Mouse (Mus musculus) left cerebral cortex, adult 2 months (tissue): ENCODE measurements at regions not wholly inside any gene's neighbourhood (a gene's known extent, or its start where the extent isn't known, plus 50 kb on each side); places are given as distances from the start of the nearest gene placed in this dataset.

Source experiments
- DNase-seq, 2 experiments: peaks; one replicate each; pipeline ENCODE4 v3.0.0; 2021 to 2022; ENCODE audit warnings: low spot score in 2 of 2, mixed read lengths in 1 of 2; ENCODE audit errors: extremely low spot score in 1 of 2
- H3K27ac ChIP-seq: fragments of 200-600 bp; 2 replicates; pipeline ENCODE4 v1.8.1; 2022
- H3K4me3 ChIP-seq: fragments of 200-600 bp; 2 replicates; pipeline ENCODE4 v1.8.1; 2022
- CTCF ChIP-seq: fragments of 200-600 bp; IDR thresholded peaks from 2 replicates; pipeline ENCODE4 v1.8.1; 2022; ENCODE audit warnings: antibody characterized with exemption, mild to moderate bottlenecking, moderate library complexity
- intact Hi-C: fragments of 180-260 bp; cut with DNase I; formaldehyde crosslinking; loops from one replicate; pipeline ENCODE4 v1.15.1; 2025

DNA sequence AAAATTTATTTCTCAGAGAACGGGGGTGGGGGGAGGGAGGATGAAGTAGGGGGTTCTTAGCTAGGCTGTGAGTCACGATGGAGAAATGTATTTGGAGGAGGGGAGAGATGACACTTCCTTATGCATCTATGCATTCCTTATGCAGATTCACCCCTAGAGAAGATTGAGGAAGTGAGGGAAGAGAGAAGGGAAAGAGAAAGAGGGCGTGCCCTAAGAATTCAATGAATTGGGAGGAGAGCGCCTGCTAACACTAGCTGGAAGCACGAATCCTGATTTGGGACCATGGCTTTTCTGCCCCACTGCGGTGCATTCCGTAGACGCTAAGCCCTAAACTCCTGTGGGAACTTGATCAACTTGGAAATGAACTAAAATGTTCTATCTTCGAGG is 56.1 kb downstream of the Foxi3 start:
- intact Hi-C loops = no loop called here
- no peak for TF ChIP-seq CTCF
- Histone ChIP-seq H3K27ac (no peak overlapping the region), H3K4me3 (peak overlapping the region; percentile 47)
- DNase-seq = no peak

DNA sequence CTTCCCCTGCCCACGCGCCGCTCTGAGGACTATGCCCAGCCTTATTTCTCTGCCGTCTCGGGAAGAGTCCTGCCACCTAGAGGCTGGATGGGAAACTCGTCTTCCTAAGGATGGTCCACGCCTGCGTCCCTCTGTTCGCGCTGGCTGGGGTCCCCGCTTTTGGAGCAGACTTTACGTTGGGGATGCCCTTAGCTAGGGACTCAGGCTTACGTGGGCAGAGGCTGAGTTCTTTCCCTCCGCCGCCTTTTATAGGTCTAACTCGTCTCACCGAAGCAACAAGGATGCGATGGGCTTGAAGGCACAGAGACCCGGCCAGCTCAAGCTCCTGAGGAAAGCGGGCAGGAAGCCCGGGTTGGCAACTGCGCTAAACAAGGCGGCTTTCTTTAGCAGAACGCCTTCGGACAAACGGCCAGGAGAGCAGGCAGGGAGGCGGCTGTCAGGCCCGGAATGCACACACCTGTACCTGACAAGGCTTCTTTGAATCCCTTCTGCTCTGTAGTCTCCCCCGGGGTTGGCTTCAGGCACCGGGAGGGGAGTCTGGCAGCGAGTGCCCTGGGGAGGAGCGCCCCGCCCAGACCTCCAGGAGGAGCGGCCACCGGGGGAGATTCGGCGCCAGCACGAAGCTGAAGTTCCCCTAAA is 56.6 kb downstream of the Foxi3 start:
- intact Hi-C loops = no loop called here

DNA sequence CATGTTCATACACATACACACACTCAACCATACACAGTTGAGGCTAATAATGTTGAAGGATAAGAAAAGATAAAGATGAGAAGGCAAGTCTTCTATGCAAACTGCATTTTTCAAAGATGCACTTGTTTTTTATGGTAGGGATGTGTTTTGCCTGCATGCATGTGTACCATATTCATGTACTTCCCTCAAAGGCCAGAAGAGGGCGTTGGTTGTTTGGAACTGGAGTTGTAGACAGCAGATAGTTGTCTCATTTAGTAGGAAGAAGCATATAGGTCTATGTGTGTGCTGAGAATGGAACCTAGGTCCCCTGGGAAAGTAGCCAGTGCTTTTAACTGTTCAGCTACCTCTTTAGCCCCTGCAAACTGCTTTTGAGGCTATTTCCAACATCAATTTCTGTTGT is 60.1 kb downstream of the Foxi3 start:
- intact Hi-C loops = no loop called here
- TF ChIP-seq CTCF = no peak; the same call in none of the 2 replicates
- DNase-seq = no peak
- H3K27ac ChIP-seq = no peak overlapping the region
- H3K4me3 ChIP-seq = no peak overlapping the region

More for the DNA sequence above, 56.6 kb downstream of the Foxi3 start:
- peak; percentile 45 to 56 for DNase-seq
- Histone ChIP-seq H3K27ac (no peak overlapping the region), H3K4me3 (peak overlapping the region; percentile 47)
- peak; percentile 71 for TF ChIP-seq CTCF

DNA sequence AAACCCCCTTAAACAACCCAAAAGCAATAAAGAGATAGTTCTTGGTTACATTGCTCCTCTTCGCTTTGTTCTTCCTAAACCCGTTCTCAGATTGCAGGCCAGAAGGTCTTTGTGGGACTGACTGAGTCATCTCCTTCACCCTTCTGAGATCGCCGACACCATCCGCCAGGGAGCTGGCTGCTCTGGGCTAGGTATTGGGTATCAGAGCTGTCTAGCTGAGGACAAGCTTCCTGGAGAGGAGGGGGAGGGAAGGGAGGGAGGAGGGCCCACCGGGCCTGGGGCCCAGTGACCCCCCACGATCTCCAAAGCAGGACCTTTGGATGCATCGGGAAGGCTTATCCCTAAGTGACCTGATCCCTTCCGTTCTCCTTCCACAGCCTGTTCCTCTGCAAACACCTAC is 65.0 kb downstream of the Foxi3 start:
- intact Hi-C loops = no loop called here
- no peak for DNase-seq
- TF ChIP-seq CTCF = no peak
- no peak overlapping the region for H3K27ac ChIP-seq
- H3K4me3 ChIP-seq = no peak overlapping the region

DNA sequence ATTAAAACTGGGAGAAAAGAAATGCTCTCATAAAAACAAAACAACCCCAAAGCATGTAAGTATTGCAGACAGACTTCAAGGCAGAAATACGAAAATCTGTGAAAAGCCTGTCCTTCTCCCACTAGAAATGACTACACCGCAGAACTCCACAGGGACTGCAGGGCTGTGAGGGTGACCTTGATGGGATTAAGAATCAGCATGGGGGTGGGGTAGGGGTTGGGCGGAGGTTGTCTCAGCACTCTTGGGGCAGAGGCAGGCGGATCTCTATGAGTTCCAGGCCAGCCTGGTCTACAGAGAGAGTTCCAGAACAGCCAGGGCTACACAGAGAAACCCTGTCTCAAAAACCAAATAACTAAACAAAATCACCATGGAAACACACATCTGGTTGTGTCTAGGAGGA is 69.1 kb downstream of the Foxi3 start:
- TF ChIP-seq CTCF = no peak
- no peak overlapping the region for H3K4me3 ChIP-seq
- intact Hi-C loops = no loop called here
- H3K27ac ChIP-seq = no peak overlapping the region
- no peak for DNase-seq

DNA sequence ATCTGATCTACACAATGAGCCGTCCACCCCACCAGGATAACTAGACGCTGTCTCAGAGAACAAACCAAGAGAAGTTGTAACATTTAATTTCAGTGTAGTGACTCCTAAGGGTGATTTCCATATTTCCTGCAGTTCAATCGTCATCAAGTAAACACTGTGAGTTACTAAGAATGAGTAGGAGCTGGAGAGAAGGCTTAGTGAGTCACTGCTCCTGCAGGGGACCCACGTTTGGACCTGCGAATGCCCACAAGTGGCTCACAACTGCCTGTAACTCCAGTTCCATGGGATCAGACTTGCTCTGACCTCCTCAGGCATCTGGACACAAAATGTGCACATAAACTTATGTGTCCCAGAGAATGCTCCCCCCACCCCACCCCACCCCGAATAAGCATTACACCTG is 73.3 kb downstream of the Foxi3 start:
- no peak for DNase-seq
- Histone ChIP-seq H3K27ac (no peak overlapping the region), H3K4me3 (no peak overlapping the region)
- no peak for TF ChIP-seq CTCF
- intact Hi-C loops = loop anchor here (2.0 kb wide), 1 partner anchor 97 kb away; no protein-coding TSS in a partner anchor

DNA sequence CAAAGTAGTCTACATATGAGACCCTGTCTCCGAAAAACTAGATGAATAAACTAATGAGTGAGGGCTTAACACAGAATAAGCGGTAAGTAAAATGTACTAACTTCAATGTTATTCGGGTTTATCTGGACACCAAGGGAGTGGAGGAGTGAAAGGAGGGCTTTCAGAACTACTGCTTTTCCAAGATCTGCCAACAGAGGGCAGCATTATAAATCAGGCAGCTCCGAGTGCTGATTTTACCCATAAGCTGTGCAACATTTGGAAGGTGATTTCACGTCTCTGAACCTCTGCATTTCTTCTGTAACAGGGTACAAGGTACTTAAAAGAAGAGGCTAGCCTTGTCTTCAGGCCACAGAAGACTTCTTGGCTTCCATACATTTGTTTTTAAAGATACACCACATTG is 74.2 kb downstream of the Foxi3 start:
- intact Hi-C loops = loop anchor here (2.0 kb wide), 1 partner anchor 96 kb away; no protein-coding TSS in a partner anchor
- Histone ChIP-seq H3K27ac (no peak overlapping the region), H3K4me3 (no peak overlapping the region)
- no peak for DNase-seq
- peak; percentile 63 for TF ChIP-seq CTCF

DNA sequence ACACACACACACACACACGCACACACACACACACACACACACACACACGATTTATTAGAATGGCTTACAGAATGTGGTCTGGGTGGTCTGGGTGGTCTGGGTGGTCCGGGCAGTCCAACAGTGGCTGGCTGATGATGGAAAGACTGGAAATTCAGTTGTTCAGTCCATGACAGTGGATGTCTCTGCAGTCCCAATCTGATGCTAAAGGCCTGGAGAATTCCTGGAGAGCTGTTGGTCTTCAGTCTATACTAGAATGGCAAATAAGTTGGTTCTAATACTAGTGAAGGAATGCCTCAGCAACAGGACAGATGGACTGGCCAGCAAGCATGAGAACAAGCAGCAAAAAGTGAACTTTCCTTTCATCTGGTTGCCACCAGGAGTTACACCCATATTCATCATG is 87.9 kb downstream of the Foxi3 start:
- no peak for DNase-seq
- no peak for TF ChIP-seq CTCF
- Histone ChIP-seq H3K27ac (no peak overlapping the region), H3K4me3 (no peak overlapping the region)
- intact Hi-C loops = no loop called here

DNA sequence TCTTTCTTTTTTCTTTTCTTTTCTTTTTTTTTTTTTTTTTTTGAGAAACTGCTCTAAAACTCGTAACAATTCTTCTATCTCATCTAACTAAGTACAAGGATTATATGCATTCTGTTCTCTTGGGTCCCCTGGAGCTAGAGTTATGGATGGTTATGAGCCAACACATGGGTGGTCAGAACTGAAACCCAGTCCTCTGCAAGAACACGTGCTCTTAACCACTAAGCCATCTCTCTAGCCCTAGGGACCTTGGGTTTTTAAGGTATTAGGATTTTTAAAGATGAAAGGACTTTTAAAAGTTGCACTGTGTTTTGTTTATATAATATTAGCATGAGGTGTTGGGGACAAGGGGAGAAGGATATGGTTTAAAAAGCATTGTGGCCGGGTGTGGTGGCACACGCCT is 88.9 kb downstream of the Foxi3 start:
- no peak for TF ChIP-seq CTCF
- no peak overlapping the region for H3K27ac ChIP-seq
- no peak for DNase-seq
- H3K4me3 ChIP-seq = no peak overlapping the region
- intact Hi-C loops = no loop called here

DNA sequence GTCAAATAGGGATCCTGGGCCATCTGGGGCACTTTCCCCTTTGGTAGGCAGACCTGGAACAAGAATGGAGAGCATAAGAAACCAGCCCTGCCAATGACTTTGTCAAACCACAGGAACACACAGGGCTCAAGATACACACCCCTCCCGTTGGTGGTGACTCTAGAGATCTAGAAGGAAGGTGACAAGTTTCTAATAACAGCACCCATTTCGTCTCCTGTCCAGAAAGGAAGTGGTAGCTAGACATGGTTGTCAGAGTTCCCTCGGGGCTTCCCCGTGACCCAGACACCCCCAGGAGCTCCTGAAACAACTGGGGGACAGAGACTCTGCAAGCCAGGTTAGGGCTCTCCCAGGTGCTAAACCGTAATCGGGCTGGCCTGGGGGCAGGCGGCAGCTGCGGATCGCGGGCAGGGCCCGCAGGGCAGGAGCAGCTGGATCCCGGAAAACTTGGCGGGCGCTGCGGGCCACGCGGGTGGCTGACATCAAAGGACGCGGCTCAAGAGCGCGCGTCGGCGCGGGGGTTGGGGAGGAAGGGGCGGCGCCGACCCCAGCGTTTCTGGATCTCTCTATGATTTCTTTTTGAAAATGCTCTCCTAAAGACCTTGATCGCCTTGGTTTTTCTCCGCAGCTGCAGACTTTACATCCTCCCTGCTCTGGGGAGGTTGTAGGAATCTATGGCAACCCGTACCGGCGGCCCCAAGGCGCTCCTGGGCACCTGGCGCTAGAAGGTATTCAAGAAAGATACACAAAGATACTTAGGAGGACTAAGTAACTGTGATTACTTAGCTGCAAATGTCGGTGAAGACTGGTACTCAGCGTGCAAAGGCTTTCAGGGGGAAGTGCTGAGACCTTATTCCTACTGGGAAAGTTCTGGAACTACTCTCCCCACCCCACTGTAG is 92.1 kb downstream of the Foxi3 start:
- intact Hi-C loops = no loop called here
- H3K4me3 ChIP-seq = peak overlapping the region; percentile 44
- TF ChIP-seq CTCF = no peak
- peak in 1 of 2 experiments; percentile 12 for DNase-seq
- no peak overlapping the region for H3K27ac ChIP-seq

DNA sequence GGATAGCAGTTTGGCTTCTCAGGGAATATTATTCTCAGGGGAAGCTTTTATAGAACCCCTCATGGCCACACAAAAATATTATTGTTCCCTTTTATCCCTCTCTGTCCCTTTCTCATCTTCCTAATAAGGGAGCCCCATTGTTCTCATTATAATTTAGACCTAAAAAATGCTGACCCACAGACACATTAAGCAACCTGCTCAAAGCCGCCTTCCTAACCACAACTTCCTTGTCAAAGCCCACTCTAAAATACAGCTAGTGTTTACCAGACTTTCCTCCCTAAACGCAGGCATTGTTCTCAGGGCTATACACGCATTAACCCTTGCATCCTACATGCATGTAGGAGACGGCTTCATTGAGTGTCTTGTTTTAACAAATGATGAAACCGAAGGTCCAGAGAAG is 93.9 kb downstream of the Foxi3 start:
- Histone ChIP-seq H3K27ac (no peak overlapping the region), H3K4me3 (no peak overlapping the region)
- intact Hi-C loops = no loop called here
- no peak for DNase-seq
- TF ChIP-seq CTCF = no peak

DNA sequence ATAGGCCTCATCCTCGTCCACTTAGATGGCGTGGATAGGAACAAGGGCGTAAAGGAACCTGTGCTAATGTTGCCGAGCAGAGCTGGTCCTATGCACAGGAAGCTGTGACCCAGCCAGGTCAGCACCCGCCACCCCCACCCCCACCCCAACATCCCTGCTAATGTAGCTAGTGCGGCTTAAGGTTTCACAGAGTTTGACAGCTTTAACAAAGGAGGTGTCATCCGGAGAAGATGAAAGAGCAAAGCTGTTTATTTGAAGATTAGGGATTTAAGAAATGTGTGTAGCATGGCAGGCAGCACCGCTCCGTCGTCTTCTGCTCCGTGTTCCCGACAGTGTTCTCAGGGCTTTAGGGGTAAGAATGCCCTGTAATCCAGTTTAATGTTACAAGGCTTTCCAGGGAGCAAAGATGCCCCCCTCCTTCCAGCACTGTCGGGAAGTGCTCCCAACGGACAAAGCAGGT is 93.5 kb downstream of the Thnsl2 start:
- intact Hi-C loops = no loop called here
- DNase-seq = no peak
- Histone ChIP-seq H3K27ac (no peak overlapping the region), H3K4me3 (no peak overlapping the region)
- TF ChIP-seq CTCF = no peak
